8 mouse cellular contexts compared by ENCODE assay signal in genomic region chr5:21786258-21787185, GRCm38 (mm10). TPM values are rescaled to one million over a fixed set of nuclear protein-coding genes. Genes with fewer than 3 reads are reported as not detected.
A peak's percentile ranks its signal among the peaks of the same experiment; 100 is the strongest.
DNase-seq lines count a peak whose midpoint lies in the region; ATAC-seq and TF ChIP-seq lines count a peak whose summit lies in the region.

No protein-coding gene starts in this region.

- peak overlapping the region; percentile 79 for H3K9ac ChIP-seq in forebrain, embryonic 16.5 days (replicated peaks; ENCODE audit: low read depth, low read length)
- H3K9ac ChIP-seq in lung, embryonic 14.5 days, result peak overlapping the region; percentile 81

- peaks cover 46% of the 10 kb centered on the region for H3K4me1 ChIP-seq in G1E (ENCODE audit: insufficient read depth, low read depth, low read length)
- peaks cover 32% of the 10 kb centered on the region for H3K4me1 ChIP-seq in forebrain, embryonic 16.5 days (replicated peaks; ENCODE audit: control insufficient read depth, insufficient read depth, low read length)
- H3K4me1 ChIP-seq in lung, embryonic 14.5 days (ENCODE audit: insufficient read depth), result no peaks in the 10 kb centered on the region
- H3K4me1 ChIP-seq in olfactory bulb, adult 2 months (ENCODE audit: control insufficient read depth, insufficient read depth, low read length), result peaks cover 7% of the 10 kb centered on the region
- peaks cover 5% of the 10 kb centered on the region; the same call in 1 of the 2 replicates for H3K4me1 ChIP-seq in thymus, adult 2 months (replicated peaks; ENCODE audit: control insufficient read depth, insufficient read depth, low read length)

- H3K4me3 ChIP-seq in G1E (ENCODE audit: low read depth, low read length), result peak overlapping the region; percentile 95
- peak overlapping the region; percentile 63 for H3K4me3 ChIP-seq in forebrain, embryonic 16.5 days (replicated peaks; ENCODE audit: low read length)
- peak overlapping the region; percentile 88 for H3K4me3 ChIP-seq in layer of hippocampus, adult 2 months
- H3K4me3 ChIP-seq in lung, embryonic 14.5 days (ENCODE audit: low read depth, low read length), result peak overlapping the region; percentile 76
- peak overlapping the region; percentile 97 for H3K4me3 ChIP-seq in olfactory bulb, adult 2 months (ENCODE audit: insufficient read depth, low read depth, low read length)
- peak overlapping the region; percentile 86 for H3K4me3 ChIP-seq in thymus, adult 2 months (ENCODE audit: control insufficient read depth, insufficient read depth, low read length)

- ATAC-seq in G1E (ENCODE audit: extremely low read depth, insufficient number of reproducible peaks, low FRiP score, poor library complexity, severe bottlenecking), result peak; percentile 66
- peak; percentile 85 for ATAC-seq in forebrain, embryonic 16.5 days
- ATAC-seq in lung, embryonic 14.5 days (ENCODE audit: insufficient read depth), result peak; percentile 88

- no peaks in the 10 kb centered on the region for H3K9me3 ChIP-seq in G1E (replicated peaks)
- no peaks in the 10 kb centered on the region for H3K9me3 ChIP-seq in forebrain, embryonic 16.5 days (ENCODE audit: control insufficient read depth, low read length)
- no peaks in the 10 kb centered on the region for H3K9me3 ChIP-seq in lung, embryonic 14.5 days (ENCODE audit: low read depth, low read length)

- peak; percentile 78 for DNase-seq in G1E (ENCODE audit: low spot score)
- peak; percentile 91 to 93 for DNase-seq in cerebellum, adult 18-20 months
- peak; percentile 92 to 94 for DNase-seq in heart, postnatal 36 days
- peak; percentile 92 to 96 for DNase-seq in layer of hippocampus, adult 2 months (ENCODE audit: low spot score in 2 of 2)
- DNase-seq in lung, embryonic 14.5 days, result peak; percentile 95
- DNase-seq in thymus, adult 2 months, result peak; percentile 92

- H3K4me2 ChIP-seq in forebrain, embryonic 16.5 days (ENCODE audit: low read length), result peak overlapping the region; percentile 65
- peak overlapping the region; percentile 68 for H3K4me2 ChIP-seq in lung, embryonic 14.5 days

- no peaks in the 10 kb centered on the region for H3K27me3 ChIP-seq in G1E (ENCODE audit: insufficient read depth, low read length)
- H3K27me3 ChIP-seq in forebrain, embryonic 16.5 days (replicated peaks; ENCODE audit: control insufficient read depth, insufficient read depth, low read length), result no peaks in the 10 kb centered on the region
- H3K27me3 ChIP-seq in lung, embryonic 14.5 days (ENCODE audit: insufficient read depth, low read length), result no peaks in the 10 kb centered on the region
- H3K27me3 ChIP-seq in thymus, adult 2 months (ENCODE audit: control insufficient read depth, insufficient read depth, low read length), result no peaks in the 10 kb centered on the region

- peaks cover 53% of the 10 kb centered on the region for H3K36me3 ChIP-seq in G1E (replicated peaks)
- H3K36me3 ChIP-seq in forebrain, embryonic 16.5 days (ENCODE audit: control insufficient read depth, insufficient read depth), result peaks cover 6% of the 10 kb centered on the region
- H3K36me3 ChIP-seq in lung, embryonic 14.5 days (ENCODE audit: insufficient read depth), result peaks cover 14% of the 10 kb centered on the region
- H3K36me3 ChIP-seq in thymus, adult 2 months (ENCODE audit: control insufficient read depth, insufficient read depth, low read length), result peaks cover 13% of the 10 kb centered on the region

- no peak for TF ChIP-seq CTCF in G1E (IDR thresholded peaks at IDR 0.05; ENCODE audit: low read depth, low read length)
- TF ChIP-seq CTCF in layer of hippocampus, adult 2 months (conservative IDR thresholded peaks at IDR 0.05), result 0 out of 2 replicates have a peak, but pooled peaks have one; percentile 2
- TF ChIP-seq CTCF in lung, embryonic 14.5 days (IDR thresholded peaks at IDR 0.05; ENCODE audit: low read depth), result no peak
- TF ChIP-seq CTCF in olfactory bulb, adult 2 months (IDR thresholded peaks at IDR 0.05; ENCODE audit: insufficient read depth, low read depth, low read length), result no peak
- TF ChIP-seq CTCF in thymus, adult 2 months (IDR thresholded peaks at IDR 0.05; ENCODE audit: borderline replicate concordance, control insufficient read depth, extremely low read depth, insufficient read depth, low read length, poor library complexity), result peak; percentile 48; the same call in 1 of the 2 replicates

- intact Hi-C loops in heart, postnatal 36 days (cut with DNase I), result loop anchor here (1.0 to 5.0 kb wide), 2 partner anchors 49 to 84 kb away; partner anchors contain the start of genes Napepld and Pmpcb

- H3K27ac ChIP-seq in forebrain, embryonic 16.5 days (ENCODE audit: low read length), result peak overlapping the region; percentile 81
- peak overlapping the region; percentile 94 for H3K27ac ChIP-seq in layer of hippocampus, adult 2 months
- H3K27ac ChIP-seq in lung, embryonic 14.5 days (ENCODE audit: low read depth), result peak overlapping the region; percentile 84
- peak overlapping the region; percentile 88 for H3K27ac ChIP-seq in olfactory bulb, adult 2 months (ENCODE audit: insufficient read depth, low read depth, low read length)
- peak overlapping the region; percentile 57; the same call in 1 of the 2 replicates for H3K27ac ChIP-seq in thymus, adult 2 months (ENCODE audit: control insufficient read depth, insufficient read depth, low read length)

- WGBS in forebrain, embryonic 16.5 days, result 2% methylated on average over 51 of the region's 51 CpGs
- whole genome bisulfite sequencing in lung, embryonic 14.5 days, result 2% methylated on average over 49 of the region's 51 CpGs
- under 1% methylated on average over 51 of the region's 51 CpGs for WGBS in olfactory bulb, adult 2 months
- WGBS in thymus, adult 2 months, result 1% methylated on average over 51 of the region's 51 CpGs

- peak; percentile 54; the same call in 1 of the 2 replicates for TF ChIP-seq POLR2A in olfactory bulb, adult 2 months (IDR thresholded peaks at IDR 0.05; ENCODE audit: insufficient read depth, low read depth, low read length)
- TF ChIP-seq POLR2A in thymus, adult 2 months (IDR thresholded peaks at IDR 0.05; ENCODE audit: control insufficient read depth, extremely low read depth, insufficient read depth, low read length, poor library complexity), result no peak; the same call in 1 of the 2 replicates

RNA-seq across cellular contexts. Expression of gene Psmc2, which starts 1.4 kb away (rescaled TPM):
- total RNA-seq in G1E (2014; fragmentation: Nextera tagmentation), result 184 and 196 TPM in 2 replicates
- 97.3 and 112 TPM in 2 replicates for total RNA-seq in G1E (2017)
- polyA plus RNA-seq in G1E (2012), result 8.4 and 14.3 TPM in 2 replicates
- 178 and 182 TPM in 2 replicates for polyA plus RNA-seq in forebrain, embryonic 16.5 days (2015; fragmentation: Nextera tagmentation; extraction: Ambion mirVana)
- 100 to 1,000 TPM in 1 of 2 experiments, 10 to 100 TPM in 1; 98.9 to 103 TPM for total RNA-seq in heart, postnatal 36 days (2021)
- 100 to 1,000 TPM; 116 to 118 TPM for total RNA-seq in layer of hippocampus, adult 2 months (2021)
- 188 and 190 TPM in 2 replicates for polyA plus RNA-seq in lung, embryonic 14.5 days (2014; fragmentation: Nextera tagmentation; extraction: Ambion mirVana)
- polyA plus RNA-seq in olfactory bulb, adult 2 months (2012; ENCODE audit: insufficient read depth, insufficient read length, low replicate concordance, missing spikeins), result not detected in 2 replicates
- 25.3 and 27.2 TPM in 2 replicates for polyA plus RNA-seq in thymus, adult 2 months (2012; rRNA removed)

RNA-seq across cellular contexts. Expression of gene Dnajc2, which starts 1.5 kb away (rescaled TPM):
- 140 and 150 TPM in 2 replicates for total RNA-seq in G1E (2014; fragmentation: Nextera tagmentation)
- total RNA-seq in G1E (2017), result 139 and 150 TPM in 2 replicates
- 83.4 and 111 TPM in 2 replicates for polyA plus RNA-seq in G1E (2012)
- 67.3 and 68.1 TPM in 2 replicates for polyA plus RNA-seq in forebrain, embryonic 16.5 days (2015; fragmentation: Nextera tagmentation; extraction: Ambion mirVana)
- total RNA-seq in heart, postnatal 36 days (2021), result 10 to 100 TPM; 21.2 to 22.8 TPM
- 10 to 100 TPM; 28.0 to 34.1 TPM for total RNA-seq in layer of hippocampus, adult 2 months (2021)
- 76.9 and 77.4 TPM in 2 replicates for polyA plus RNA-seq in lung, embryonic 14.5 days (2014; fragmentation: Nextera tagmentation; extraction: Ambion mirVana)
- polyA plus RNA-seq in olfactory bulb, adult 2 months (2012; ENCODE audit: insufficient read depth, insufficient read length, low replicate concordance, missing spikeins), result not detected in 2 replicates
- 17.0 and 27.0 TPM in 2 replicates for polyA plus RNA-seq in thymus, adult 2 months (2012; rRNA removed)

RNA-seq across cellular contexts. Expression of gene Pmpcb, which starts 49.6 kb away (rescaled TPM):
- total RNA-seq in G1E (2014; fragmentation: Nextera tagmentation) (52.6 and 60.8 TPM in 2 replicates), G1E (2017) (104 and 113 TPM in 2 replicates)
- polyA plus RNA-seq in G1E (2012), result 35.6 and 41.6 TPM in 2 replicates
- 86.4 and 91.5 TPM in 2 replicates for polyA plus RNA-seq in forebrain, embryonic 16.5 days (2015; fragmentation: Nextera tagmentation; extraction: Ambion mirVana)
- 100 to 1,000 TPM; 243 to 264 TPM for total RNA-seq in heart, postnatal 36 days (2021)
- total RNA-seq in layer of hippocampus, adult 2 months (2021), result 10 to 100 TPM; 72.9 to 73.9 TPM
- 85.6 TPM in 2 replicates for polyA plus RNA-seq in lung, embryonic 14.5 days (2014; fragmentation: Nextera tagmentation; extraction: Ambion mirVana)
- polyA plus RNA-seq in olfactory bulb, adult 2 months (2012; ENCODE audit: insufficient read depth, insufficient read length, low replicate concordance, missing spikeins), result not detected in 2 replicates
- 29.3 and 34.0 TPM in 2 replicates for polyA plus RNA-seq in thymus, adult 2 months (2012; rRNA removed)

Comparison
In these comparisons a context has a peak if more than half of its experiments do, and no peak if none do; other contexts are left out.
1. Peak in every context shown above with its lines: DNase-seq, ATAC-seq, H3K4me3 ChIP-seq and H3K27ac ChIP-seq.
2. CTCF ChIP-seq: peak in layer of hippocampus, adult 2 months (single experiment) and thymus, adult 2 months (single experiment); none in G1E (single experiment), lung, embryonic 14.5 days (single experiment) and olfactory bulb, adult 2 months (single experiment).
3. RNA of gene Dnajc2, which starts 1.5 kb away (polyA plus RNA-seq): 83.4 to 111 TPM in G1E, 76.9 to 77.4 TPM in lung, embryonic 14.5 days, 67.3 to 68.1 TPM in forebrain, embryonic 16.5 days and 17.0 to 27.0 TPM in thymus, adult 2 months; not detected in olfactory bulb, adult 2 months; every median in the first group is over 10 times any median in the second.